Mouse (Mus musculus): ENCODE measurements around the gene Mxra8. TPM values are rescaled to one million over a fixed set of nuclear protein-coding genes. Genes with fewer than 3 reads are reported as not detected.

Gene Mxra8
- polyA plus RNA-seq, 1 experiment from 2014 or later: 72.7 TPM

- Histone ChIP-seq H3K27me3 (no peaks in the 10 kb centered on the region), H3K27ac (no peak overlapping the region), H3K4me3 (peak overlapping the region; percentile 78), H3K4me1 (replicated peaks) (peaks cover 13% of the 10 kb centered on the region), H3K9ac (peak overlapping the region; percentile 64), H3K9me3 (replicated peaks) (no peaks in the 10 kb centered on the region), H3K4me2 (peak overlapping the region; percentile 88), H3K36me3 (peaks cover 24% of the 10 kb centered on the region)
- WGBS: 6% methylated on average over 22 of the region's 22 CpGs
- ATAC-seq (replicated peaks; ENCODE audit: insufficient number of reproducible peaks, insufficient read depth, low FRiP score, low read depth): peak; percentile 19; the same call in 1 of the 2 replicates
These were observed 29.3 kb downstream of the Mxra8 start for GRCm38 (mm10) chr4:155868614-155869298.

GRCm38 (mm10) chr4:155869317-155870033 is 30.0 kb downstream of the Mxra8 start, which contains the start of the genes Cptp and Ints11:
Gene Cptp (minus strand): TSS chr4:155869440.
Gene Ints11 (plus strand): TSS chr4:155869546.
- WGBS: 0% methylated on average over 63 of the region's 63 CpGs
- peak within 1 kb of the TSS; percentile 78 for H3K4me3 ChIP-seq
- peaks cover 30% of the 10 kb centered on the region for H3K36me3 ChIP-seq
- H3K27ac ChIP-seq: peak within 1 kb of the TSS; percentile 55
- no peaks in the 10 kb centered on the region for H3K9me3 ChIP-seq (replicated peaks)
- H3K4me1 ChIP-seq (replicated peaks): peaks cover 13% of the 10 kb centered on the region
- ATAC-seq (replicated peaks; ENCODE audit: insufficient number of reproducible peaks, insufficient read depth, low FRiP score, low read depth): peak; percentile 96
- H3K9ac ChIP-seq: peak within 1 kb of the TSS; percentile 76
- H3K27me3 ChIP-seq: no peaks in the 10 kb centered on the region
- peak within 1 kb of the TSS; percentile 88 for H3K4me2 ChIP-seq

GRCm38 (mm10) chr4:155871404-155871803 is 31.9 kb downstream of the Mxra8 start:
- Histone ChIP-seq H3K27me3 (no peaks in the 10 kb centered on the region), H3K9ac (0 out of 2 replicates have a peak overlapping the region, but pooled peaks have one; percentile 28), H3K27ac (no peak overlapping the region), H3K4me1 (replicated peaks) (peaks cover 13% of the 10 kb centered on the region), H3K9me3 (replicated peaks) (no peaks in the 10 kb centered on the region), H3K36me3 (peaks cover 36% of the 10 kb centered on the region), H3K4me3 (no peak overlapping the region), H3K4me2 (no peak overlapping the region)
- ATAC-seq (replicated peaks; ENCODE audit: insufficient number of reproducible peaks, insufficient read depth, low FRiP score, low read depth): no peak
- 88% methylated on average over 7 of the region's 7 CpGs for WGBS

GRCm38 (mm10) chr4:155883587-155883986 is 44.1 kb downstream of the Mxra8 start:
- no peaks in the 10 kb centered on the region for H3K27me3 ChIP-seq
- no peak overlapping the region for H3K4me3 ChIP-seq
- H3K9ac ChIP-seq: no peak overlapping the region
- 0 out of 2 replicates have a peak, but pooled peaks cover 3% of the 10 kb centered on the region for H3K4me1 ChIP-seq (replicated peaks)
- H3K9me3 ChIP-seq (replicated peaks): no peaks in the 10 kb centered on the region
- H3K4me2 ChIP-seq: no peak overlapping the region
- WGBS: 61% methylated on average over 3 of the region's 3 CpGs
- peaks cover 42% of the 10 kb centered on the region for H3K36me3 ChIP-seq
- ATAC-seq (replicated peaks; ENCODE audit: insufficient number of reproducible peaks, insufficient read depth, low FRiP score, low read depth): peak; percentile 64; the same call in 1 of the 2 replicates
- peak overlapping the region; percentile 60 for H3K27ac ChIP-seq

GRCm38 (mm10) chr4:155886330-155886729 is 46.9 kb downstream of the Mxra8 start:
- Histone ChIP-seq H3K27me3 (no peaks in the 10 kb centered on the region), H3K4me3 (no peak overlapping the region), H3K27ac (no peak overlapping the region), H3K9me3 (replicated peaks) (no peaks in the 10 kb centered on the region), H3K4me2 (no peak overlapping the region), H3K36me3 (peaks cover 47% of the 10 kb centered on the region), H3K9ac (no peak overlapping the region), H3K4me1 (replicated peaks) (peaks cover 14% of the 10 kb centered on the region)
- no peak for ATAC-seq (replicated peaks; ENCODE audit: insufficient number of reproducible peaks, insufficient read depth, low FRiP score, low read depth)
- 87% methylated on average over 5 of the region's 5 CpGs for WGBS

- Histone ChIP-seq H3K9me3 (replicated peaks) (no peaks in the 10 kb centered on the region), H3K4me3 (no peak overlapping the region), H3K9ac (no peak overlapping the region), H3K27me3 (no peaks in the 10 kb centered on the region), H3K27ac (no peak overlapping the region), H3K4me1 (replicated peaks) (peaks cover 16% of the 10 kb centered on the region), H3K4me2 (no peak overlapping the region), H3K36me3 (peaks cover 47% of the 10 kb centered on the region)
- WGBS: 86% methylated on average over 10 of the region's 10 CpGs
- ATAC-seq (replicated peaks; ENCODE audit: insufficient number of reproducible peaks, insufficient read depth, low FRiP score, low read depth): no peak
These were observed 48.2 kb downstream of the Mxra8 start for GRCm38 (mm10) chr4:155887674-155888073.

GRCm38 (mm10) chr4:155888181-155888580 is 48.7 kb downstream of the Mxra8 start:
- no peak for ATAC-seq (replicated peaks; ENCODE audit: insufficient number of reproducible peaks, insufficient read depth, low FRiP score, low read depth)
- Histone ChIP-seq H3K9me3 (replicated peaks) (no peaks in the 10 kb centered on the region), H3K36me3 (peaks cover 47% of the 10 kb centered on the region), H3K4me1 (replicated peaks) (peaks cover 18% of the 10 kb centered on the region), H3K4me3 (no peak overlapping the region), H3K27me3 (no peaks in the 10 kb centered on the region), H3K4me2 (no peak overlapping the region), H3K27ac (no peak overlapping the region), H3K9ac (no peak overlapping the region)
- WGBS: 90% methylated on average over 9 of the region's 9 CpGs

- Histone ChIP-seq H3K27ac (no peak overlapping the region), H3K36me3 (peaks cover 47% of the 10 kb centered on the region), H3K4me3 (no peak overlapping the region), H3K9ac (no peak overlapping the region), H3K9me3 (replicated peaks) (no peaks in the 10 kb centered on the region), H3K4me1 (replicated peaks) (peaks cover 28% of the 10 kb centered on the region), H3K27me3 (no peaks in the 10 kb centered on the region), H3K4me2 (no peak overlapping the region)
- WGBS: 81% methylated on average over 5 of the region's 5 CpGs
- ATAC-seq (replicated peaks; ENCODE audit: insufficient number of reproducible peaks, insufficient read depth, low FRiP score, low read depth): no peak
These were observed 49.8 kb downstream of the Mxra8 start for GRCm38 (mm10) chr4:155889316-155889715.

GRCm38 (mm10) chr4:155891011-155891471 is 51.6 kb downstream of the Mxra8 start:
- no peaks in the 10 kb centered on the region for H3K27me3 ChIP-seq
- no peak for ATAC-seq (replicated peaks; ENCODE audit: insufficient number of reproducible peaks, insufficient read depth, low FRiP score, low read depth)
- under 1% methylated on average over 34 of the region's 34 CpGs for WGBS
- peak overlapping the region; percentile 93 for H3K4me2 ChIP-seq
- peak overlapping the region; percentile 88 for H3K4me3 ChIP-seq
- H3K27ac ChIP-seq: no peak overlapping the region
- H3K4me1 ChIP-seq (replicated peaks): peaks cover 41% of the 10 kb centered on the region
- peaks cover 35% of the 10 kb centered on the region for H3K36me3 ChIP-seq
- H3K9me3 ChIP-seq (replicated peaks): no peaks in the 10 kb centered on the region
- peak overlapping the region; percentile 93 for H3K9ac ChIP-seq

GRCm38 (mm10) chr4:155891551-155892001 is 52.1 kb downstream of the Mxra8 start, which contains the start of the genes Pusl1 and Acap3:
Gene Pusl1 (minus strand): TSS chr4:155891781.
Gene Acap3 (plus strand): TSS chr4:155891822.
- Histone ChIP-seq H3K27me3 (no peaks in the 10 kb centered on the region), H3K36me3 (peaks cover 29% of the 10 kb centered on the region), H3K9ac (peak within 1 kb of the TSS; percentile 93), H3K4me2 (peak within 1 kb of the TSS; percentile 93), H3K4me1 (replicated peaks) (peaks cover 41% of the 10 kb centered on the region), H3K27ac (peak within 1 kb of the TSS; percentile 99), H3K4me3 (peak within 1 kb of the TSS; percentile 88), H3K9me3 (replicated peaks) (no peaks in the 10 kb centered on the region)
- peak; percentile 88 for ATAC-seq (replicated peaks; ENCODE audit: insufficient number of reproducible peaks, insufficient read depth, low FRiP score, low read depth)
- WGBS: under 1% methylated on average over 52 of the region's 52 CpGs

GRCm38 (mm10) chr4:155892017-155892416 is 52.5 kb downstream of the Mxra8 start:
- peak overlapping the region; percentile 93 for H3K4me2 ChIP-seq
- peak; percentile 89 for ATAC-seq (replicated peaks; ENCODE audit: insufficient number of reproducible peaks, insufficient read depth, low FRiP score, low read depth)
- H3K36me3 ChIP-seq: peaks cover 29% of the 10 kb centered on the region
- peak overlapping the region; percentile 88 for H3K4me3 ChIP-seq
- H3K27me3 ChIP-seq: no peaks in the 10 kb centered on the region
- peak overlapping the region; percentile 93 for H3K9ac ChIP-seq
- WGBS: under 1% methylated on average over 53 of the region's 56 CpGs
- H3K4me1 ChIP-seq (replicated peaks): peaks cover 41% of the 10 kb centered on the region
- peak overlapping the region; percentile 99 for H3K27ac ChIP-seq
- no peaks in the 10 kb centered on the region for H3K9me3 ChIP-seq (replicated peaks)
